Mouse (Mus musculus) hindbrain, postnatal 0 days (tissue): ENCODE results near the gene Cd300lf. TPM values are rescaled to one million over a fixed set of nuclear protein-coding genes. Genes with fewer than 3 reads are reported as not detected.

Source experiments
- ATAC-seq: fragments of 200-750 bp; cut with Nextera tagmentation; 2 replicates; pipeline ENCODE4 v1.8.0; 2017; ENCODE audit warnings: mild to moderate bottlenecking, moderate TSS enrichment, moderate library complexity
- DNase-seq: peaks from one replicate; pipeline ENCODE4 v3.0.0-alpha.2; 2015; ENCODE audit warnings: low spot score
- H3K27ac ChIP-seq: fragments of 300-500 bp; sonication (generic); 2 replicates; pipeline ENCODE4 v1.5.1; 2014; ENCODE audit warnings: mild to moderate bottlenecking
- H3K27me3 ChIP-seq: fragments of 300-500 bp; sonication (generic); 2 replicates; pipeline ENCODE4 v1.6.1; 2014; ENCODE audit warnings: low read length, mixed read lengths; ENCODE audit not compliant: insufficient read depth
- H3K36me3 ChIP-seq: fragments of 300-500 bp; sonication (generic); 2 replicates; pipeline ENCODE4 v1.6.1; 2014; ENCODE audit warnings: low read length, mixed read lengths; ENCODE audit not compliant: insufficient read depth
- H3K4me1 ChIP-seq: fragments of 300-500 bp; sonication (generic); 2 replicates; pipeline ENCODE4 v1.6.1; 2014; ENCODE audit warnings: antibody characterized with exemption, low read length, mixed read lengths; ENCODE audit not compliant: insufficient read depth
- H3K4me2 ChIP-seq: fragments of 300-500 bp; sonication (generic); 2 replicates; pipeline ENCODE4 v1.6.1; 2014; ENCODE audit warnings: low read depth, mild to moderate bottlenecking, low read length, moderate library complexity, mixed read lengths
- H3K4me3 ChIP-seq: fragments of 300-500 bp; sonication (generic); 2 replicates; pipeline ENCODE4 v1.5.1; 2014; ENCODE audit warnings: low read length
- H3K9ac ChIP-seq: fragments of 300-500 bp; sonication (generic); replicated peaks from 2 replicates; pipeline ENCODE4 v1.6.1; 2014; ENCODE audit warnings: mild to moderate bottlenecking, low read length, moderate library complexity, mixed read lengths
- H3K9me3 ChIP-seq: fragments of 300-500 bp; sonication (generic); 2 replicates; pipeline ENCODE4 v1.6.1; 2016; ENCODE audit warnings: low read length, mixed read lengths
- CTCF ChIP-seq: IDR thresholded peaks from 2 replicates; pipeline ENCODE4 v1.5.1; 2016; ENCODE audit warnings: antibody characterized with exemption, control low read depth, low read depth
- WGBS: fragments of 180-500 bp; shearing (Covaris S2); extraction: QIAGEN DNeasy Blood & Tissue Kit; methylation state at CpG from one replicate; pipeline ENCODE4 v1.1.7; 2014; 5-methylcytosine and 5-hydroxymethylcytosine counted together
- polyA plus RNA-seq: library from polyadenylated mRNA; unstranded; fragments of >200 nt; fragmentation: Nextera tagmentation; extraction: Ambion mirVana; gene quantifications from 2 replicates; pipeline ENCODE4 v1.2.1, GENCODE M21; 2015
- total RNA-seq: library from RNA; depleted of rRNA; stranded (reverse); fragments of >200 nt; gene quantifications from 2 replicates; pipeline ENCODE4 v1.2.3, GENCODE M21; 2014

Cd300lf gene
- total and polyA plus RNA-seq, 2 experiments from 2014 or later: 0.23 TPM; not detected in 1

DNA sequence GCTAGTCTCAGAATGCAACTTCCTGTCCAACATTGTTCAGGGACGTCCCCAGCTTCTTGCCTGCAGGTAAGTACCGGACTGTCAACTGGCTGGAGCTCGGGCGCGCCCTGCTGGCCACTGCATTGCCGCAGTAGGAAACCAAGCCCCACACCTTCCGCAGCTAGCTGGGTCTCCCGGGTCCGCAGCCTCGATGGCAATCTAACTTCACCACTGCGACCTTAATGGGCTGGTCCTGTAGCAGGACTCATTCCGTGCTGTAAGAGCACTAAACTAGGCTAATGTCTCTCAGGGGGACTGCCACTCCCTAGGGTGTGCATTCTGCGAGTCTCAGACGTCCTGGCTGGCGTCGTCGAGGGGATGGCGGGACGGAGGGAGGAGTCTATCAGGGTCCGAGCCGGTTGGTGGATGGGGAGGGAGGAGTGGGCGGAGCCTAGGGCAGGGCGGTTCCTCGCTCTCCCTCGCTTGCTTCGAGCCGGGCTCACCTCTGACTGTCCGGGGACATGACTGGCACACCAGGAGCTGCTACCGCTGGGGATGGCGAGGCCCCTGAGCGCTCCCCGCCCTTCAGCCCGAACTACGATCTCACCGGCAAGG is 20.0 kb upstream of the Cd300lf start:
- H3K4me3 ChIP-seq: peak overlapping the region; percentile 16
- peaks cover 16% of the 10 kb centered on the region for H3K27me3 ChIP-seq
- H3K4me1 ChIP-seq: no peaks in the 10 kb centered on the region; the same call in 1 of the 2 replicates
- 0 out of 2 replicates have a peak, but pooled peaks cover 4% of the 10 kb centered on the region for H3K9me3 ChIP-seq
- TF ChIP-seq CTCF: peak; percentile 91
- H3K27ac ChIP-seq: no peak overlapping the region
- 1% methylated on average over 33 of the region's 35 CpGs for WGBS
- ATAC-seq (peak; percentile 63; the same call in 1 of the 2 replicates), DNase-seq (peak; percentile 68)
- no peak overlapping the region for H3K9ac ChIP-seq
- H3K4me2 ChIP-seq: peak overlapping the region; percentile 43
- H3K36me3 ChIP-seq: no peaks in the 10 kb centered on the region

DNA sequence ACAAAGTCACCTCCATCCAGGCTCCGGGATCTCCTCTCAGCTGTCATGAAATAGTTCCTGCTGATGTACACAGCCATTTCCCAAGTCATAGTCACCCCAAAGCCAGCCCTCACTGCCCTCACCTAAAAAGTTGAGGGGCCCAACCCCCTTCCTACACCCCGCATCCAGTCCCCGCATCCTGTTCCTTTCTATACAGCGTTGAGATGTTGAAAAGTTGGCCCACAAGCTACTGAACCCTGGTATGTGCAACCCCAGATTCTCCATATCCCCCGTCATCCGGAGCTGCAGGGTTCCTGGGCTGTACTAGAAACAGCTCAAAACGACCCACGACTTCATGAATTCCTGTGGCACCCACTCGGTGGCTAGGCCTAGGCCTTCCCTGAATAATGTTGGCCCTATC is 19.3 kb upstream of the Cd300lf start:
- H3K9ac ChIP-seq: no peak overlapping the region
- H3K4me2 ChIP-seq: no peak overlapping the region
- no peaks in the 10 kb centered on the region; the same call in 1 of the 2 replicates for H3K4me1 ChIP-seq
- DNase-seq (no peak), ATAC-seq (no peak)
- no peak overlapping the region for H3K27ac ChIP-seq
- 0 out of 2 replicates have a peak, but pooled peaks cover 4% of the 10 kb centered on the region for H3K9me3 ChIP-seq
- H3K36me3 ChIP-seq: no peaks in the 10 kb centered on the region
- H3K4me3 ChIP-seq: no peak overlapping the region
- H3K27me3 ChIP-seq: peaks cover 16% of the 10 kb centered on the region
- 81% methylated on average over 9 of the region's 9 CpGs for WGBS
- TF ChIP-seq CTCF: no peak

DNA sequence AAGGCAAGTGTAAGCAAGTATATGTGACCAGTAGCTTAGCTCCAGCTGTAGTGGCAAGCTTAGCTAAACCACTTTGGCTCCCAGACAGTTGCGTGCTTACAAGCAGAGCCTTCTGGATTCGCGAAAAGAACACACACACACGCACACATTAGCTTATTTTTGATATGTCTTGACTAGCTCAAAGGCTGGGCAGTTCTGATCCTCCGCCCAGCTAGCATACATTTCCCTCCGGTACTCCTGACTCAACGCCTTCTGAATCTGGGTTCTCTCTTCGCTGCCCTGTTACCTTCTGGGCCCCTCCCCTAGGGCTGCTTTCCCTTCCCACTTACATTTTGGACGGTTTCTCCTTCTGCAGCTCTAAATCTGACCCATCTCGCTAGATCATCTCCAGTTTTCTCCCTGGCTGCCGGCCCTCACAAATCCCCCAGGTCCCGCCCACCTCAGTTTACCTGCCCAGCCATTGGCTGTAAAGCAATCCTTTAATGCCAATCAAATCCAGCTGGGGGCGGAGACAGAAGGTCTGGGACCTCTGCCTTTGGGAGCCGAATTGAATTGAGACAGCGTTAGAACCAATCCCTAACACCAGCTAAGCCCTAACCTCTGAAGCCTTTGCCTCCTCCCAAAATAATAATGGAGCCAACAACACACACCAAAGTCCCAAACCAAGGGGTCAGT is 18.1 kb upstream of the Cd300lf start:
- peak overlapping the region; percentile 22 for H3K4me3 ChIP-seq
- no peaks in the 10 kb centered on the region; the same call in 1 of the 2 replicates for H3K4me1 ChIP-seq
- H3K36me3 ChIP-seq: no peaks in the 10 kb centered on the region
- 0 out of 2 replicates have a peak, but pooled peaks cover 4% of the 10 kb centered on the region for H3K9me3 ChIP-seq
- DNase-seq (peak; percentile 87), ATAC-seq (peak; percentile 79)
- no peak for TF ChIP-seq CTCF
- H3K4me2 ChIP-seq: peak overlapping the region; percentile 49
- peak overlapping the region; percentile 33 for H3K9ac ChIP-seq
- H3K27me3 ChIP-seq: peaks cover 16% of the 10 kb centered on the region
- no peak overlapping the region for H3K27ac ChIP-seq
- 5% methylated on average over 15 of the region's 15 CpGs for WGBS

DNA sequence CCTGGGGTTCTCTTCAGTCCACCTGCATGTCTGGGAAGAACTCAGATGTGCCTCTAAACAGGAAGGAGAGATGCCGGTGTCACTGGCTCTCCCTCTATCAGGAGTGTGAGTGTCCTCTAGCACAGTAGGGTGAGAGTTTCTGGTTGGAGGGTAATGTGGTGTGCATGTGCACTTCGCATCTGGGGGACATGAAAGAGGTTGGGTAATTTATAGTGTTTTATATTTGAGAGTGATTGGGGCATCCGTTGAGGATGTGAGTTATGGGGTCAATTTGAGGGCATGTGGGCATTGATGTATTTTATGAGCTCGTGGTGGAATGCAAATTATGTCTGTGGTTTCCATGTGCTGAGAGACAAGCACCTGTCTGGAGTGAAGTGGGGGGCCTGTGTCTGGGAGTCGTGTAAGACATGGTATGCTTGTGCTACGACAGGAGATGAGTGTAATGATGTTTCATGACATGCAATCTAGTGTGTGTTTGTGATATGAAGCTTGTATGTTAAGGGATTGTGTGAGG is 17.0 kb upstream of the Cd300lf start:
- no peak overlapping the region for H3K27ac ChIP-seq
- H3K4me2 ChIP-seq: no peak overlapping the region
- 79% methylated on average over 6 of the region's 6 CpGs for WGBS
- DNase-seq: no peak
- peaks cover 16% of the 10 kb centered on the region for H3K27me3 ChIP-seq
- no peaks in the 10 kb centered on the region; the same call in 1 of the 2 replicates for H3K4me1 ChIP-seq
- ATAC-seq: no peak
- no peak for TF ChIP-seq CTCF
- no peaks in the 10 kb centered on the region for H3K36me3 ChIP-seq
- no peak overlapping the region for H3K4me3 ChIP-seq
- no peak overlapping the region for H3K9ac ChIP-seq
- H3K9me3 ChIP-seq: 0 out of 2 replicates have a peak, but pooled peaks cover 4% of the 10 kb centered on the region

DNA sequence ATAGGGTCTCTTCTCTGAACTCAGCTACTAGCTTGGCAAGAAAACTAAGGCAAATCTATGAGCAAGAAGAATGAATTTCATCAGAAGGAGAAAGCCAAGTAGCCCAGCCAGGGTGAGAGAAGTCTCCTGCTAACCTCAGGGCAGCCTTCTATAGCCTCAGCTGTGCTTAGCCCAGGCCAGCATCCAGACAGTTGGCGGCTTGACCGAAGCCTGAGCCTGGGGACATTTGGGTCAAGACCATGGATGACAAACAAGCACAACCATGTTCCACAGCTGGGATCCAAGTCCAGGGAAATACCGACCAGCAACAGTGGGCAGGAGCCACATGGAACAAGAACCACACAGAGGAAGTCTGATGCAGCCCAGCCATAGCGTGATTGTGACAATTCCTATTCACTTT is 14.0 kb upstream of the Cd300lf start:
- Histone ChIP-seq H3K27me3 (no peaks in the 10 kb centered on the region), H3K4me1 (no peaks in the 10 kb centered on the region; the same call in 1 of the 2 replicates), H3K9me3 (0 out of 2 replicates have a peak, but pooled peaks cover 4% of the 10 kb centered on the region), H3K27ac (no peak overlapping the region), H3K36me3 (no peaks in the 10 kb centered on the region), H3K9ac (no peak overlapping the region), H3K4me3 (no peak overlapping the region), H3K4me2 (no peak overlapping the region)
- TF ChIP-seq CTCF: no peak
- ATAC-seq (no peak), DNase-seq (no peak)
- 81% methylated on average over 4 of the region's 4 CpGs for WGBS

DNA sequence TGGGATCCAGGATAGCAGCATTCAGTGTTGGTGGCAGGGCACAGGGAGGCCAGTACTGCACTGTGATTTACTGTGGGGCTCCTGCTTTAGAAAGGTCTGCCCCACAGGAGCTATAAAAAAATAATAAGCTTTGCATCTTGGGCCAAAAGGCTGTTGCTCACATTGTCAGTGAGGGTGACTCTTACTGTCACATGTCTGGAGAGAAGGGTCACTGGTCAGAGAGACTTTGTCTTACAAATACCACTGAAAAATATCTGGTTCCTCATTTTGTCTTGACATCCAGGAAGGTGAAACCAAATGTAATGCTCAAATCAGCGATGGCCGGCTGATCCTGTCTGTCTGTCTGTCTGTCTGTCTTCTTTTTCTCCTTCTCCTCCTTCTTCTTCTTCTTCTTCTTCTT is 8.2 kb upstream of the Cd300lf start:
- Histone ChIP-seq H3K27ac (no peak overlapping the region), H3K36me3 (no peaks in the 10 kb centered on the region), H3K27me3 (no peaks in the 10 kb centered on the region), H3K4me2 (no peak overlapping the region), H3K4me1 (no peaks in the 10 kb centered on the region), H3K4me3 (no peak overlapping the region), H3K9ac (no peak overlapping the region), H3K9me3 (no peaks in the 10 kb centered on the region)
- DNase-seq (no peak), ATAC-seq (no peak)
- 77% methylated on average over 2 of the region's 2 CpGs for WGBS
- TF ChIP-seq CTCF: no peak
